ENCODE assay signal across 18 mouse cellular contexts in genomic region chr17:87314121-87314520, GRCm38 (mm10). TPM values are rescaled to one million over a fixed set of nuclear protein-coding genes. Genes with fewer than 3 reads are reported as not detected.
DNase-seq lines count a peak whose midpoint lies in the region; TF ChIP-seq lines count a peak whose summit lies in the region.
"Had no signal": no experiment of that assay in that cellular context is flagged by ENCODE, and none has a peak within 500 bp of the region (broad histone marks: within the 10 kb centered on the region; RNA-seq: fewer than 3 reads in every experiment).

No protein-coding gene starts in this region.

- TF ChIP-seq POLR2A in spleen, adult 2 months (IDR thresholded peaks at IDR 0.05; ENCODE audit: low read depth, low read length): no peak

- H3K27ac ChIP-seq in spleen, adult 2 months (ENCODE audit: insufficient read depth, low read length): 0 out of 2 replicates have a peak overlapping the region, but pooled peaks have one; percentile 95
- no peak overlapping the region for H3K27ac ChIP-seq in forebrain, embryonic 10.5 days
- H3K27ac ChIP-seq: embryonic facial prominence, embryonic 12.5 days; hindbrain, postnatal 0 days; left cerebral cortex, adult 2 months; liver, embryonic 14.5 days had no signal

- H3K4me3 ChIP-seq in spleen, adult 2 months (ENCODE audit: extremely low read depth, insufficient read depth, insufficient read length): no peak overlapping the region
- no peak overlapping the region for H3K4me3 ChIP-seq in forebrain, embryonic 10.5 days
- H3K4me3 ChIP-seq: embryonic facial prominence, embryonic 12.5 days; intestine, embryonic 15.5 days; kidney, embryonic 15.5 days; left cerebral cortex, adult 2 months had no signal

- peaks cover 9% of the 10 kb centered on the region; the same call in 1 of the 2 replicates for H3K4me1 ChIP-seq in spleen, adult 2 months (ENCODE audit: control insufficient read depth, insufficient read depth, insufficient read length)
- peaks cover 48% of the 10 kb centered on the region for H3K4me1 ChIP-seq in forebrain, embryonic 10.5 days

- no peaks in the 10 kb centered on the region for H3K9me3 ChIP-seq in forebrain, embryonic 10.5 days
- H3K9me3 ChIP-seq: embryonic facial prominence, embryonic 12.5 days; G1E; intestine, embryonic 15.5 days; kidney, embryonic 15.5 days had no signal

- DNase-seq in cerebellum, adult 11 months: peak; percentile 21
- DNase-seq in cerebellum, adult 18-20 months: no peak
- DNase-seq in heart, adult 11 months: peak; percentile 94
- DNase-seq in heart, adult 9 months (ENCODE audit: low spot score in 2 of 2): no peak
- no peak for DNase-seq in spleen, adult 2 months (ENCODE audit: low read depth in 1 of 2, low spot score in 2 of 2)
- DNase-seq in spleen, postnatal 4 days (ENCODE audit: low spot score in 2 of 2): no peak
- no peak for DNase-seq in adrenal gland, postnatal 14 days
- DNase-seq in forebrain, embryonic 10.5 days (ENCODE audit: extremely low spot score, low spot score): no peak
- DNase-seq: midbrain, embryonic 14.5 days; right cerebral cortex, adult 18-20 months had no signal

- no peaks in the 10 kb centered on the region for H3K27me3 ChIP-seq in spleen, adult 2 months (ENCODE audit: control insufficient read depth, insufficient read depth, low read length)
- H3K27me3 ChIP-seq in forebrain, embryonic 10.5 days (ENCODE audit: poor library complexity, severe bottlenecking): peaks cover 13% of the 10 kb centered on the region
- H3K27me3 ChIP-seq: CH12.LX; intestine, embryonic 15.5 days; kidney, embryonic 15.5 days had no signal

- TF ChIP-seq CTCF in spleen, adult 2 months (IDR thresholded peaks at IDR 0.05; ENCODE audit: extremely low read depth, insufficient read depth, insufficient read length, insufficient replicate concordance): no peak

- H3K36me3 ChIP-seq in spleen, adult 2 months (ENCODE audit: control insufficient read depth, insufficient read depth, low read length): peaks cover 26% of the 10 kb centered on the region
- no peaks in the 10 kb centered on the region for H3K36me3 ChIP-seq in forebrain, embryonic 10.5 days (replicated peaks)
- H3K36me3 ChIP-seq: embryonic facial prominence, embryonic 12.5 days; intestine, embryonic 15.5 days; kidney, embryonic 15.5 days had no signal

- 95% methylated on average over 8 of the region's 8 CpGs for WGBS in spleen, adult 2 months
- WGBS in forebrain, embryonic 10.5 days: 79% methylated on average over 8 of the region's 8 CpGs

RNA-seq across cellular contexts. Expression of gene Ttc7, which starts 31.4 kb away (rescaled TPM):
- 88.6 and 234 TPM in 2 replicates for polyA plus RNA-seq in spleen, adult 2 months (2012; rRNA removed)
- 13.2 TPM in 2 replicates for total RNA-seq in adrenal gland, postnatal 14 days (2021)
- 2.9 and 3.9 TPM in 2 replicates for polyA plus RNA-seq in forebrain, embryonic 10.5 days (2016; fragmentation: Nextera tagmentation; extraction: Ambion mirVana)

RNA-seq across cellular contexts. Expression of gene Mcfd2, which starts 48.4 kb away (rescaled TPM):
- 38.5 and 47.0 TPM in 2 replicates for polyA plus RNA-seq in spleen, adult 2 months (2012; rRNA removed)
- total RNA-seq in adrenal gland, postnatal 14 days (2021): 167 and 183 TPM in 2 replicates
- polyA plus RNA-seq in forebrain, embryonic 10.5 days (2016; fragmentation: Nextera tagmentation; extraction: Ambion mirVana): 72.8 and 74.5 TPM in 2 replicates

Comparison
In these comparisons a context has a peak if more than half of its experiments do, and no peak if none do; other contexts are left out.
1. DNase-seq: peak in cerebellum, adult 11 months (single experiment) and heart, adult 11 months (single experiment); none in cerebellum, adult 18-20 months (0 of 2), heart, adult 9 months (0 of 2), spleen, adult 2 months (0 of 2), spleen, postnatal 4 days (0 of 2), adrenal gland, postnatal 14 days (single experiment) and forebrain, embryonic 10.5 days (single experiment).
2. RNA of gene Ttc7, which starts 31.4 kb away (polyA plus RNA-seq): 88.6 to 234 TPM in spleen, adult 2 months; 2.9 to 3.9 TPM in forebrain, embryonic 10.5 days; every median in the first group is over 10 times any median in the second.